Mouse (Mus musculus) lung, adult 2 months (tissue): Measurements from ENCODE around the gene Dnaic2. TPM values are rescaled to one million over a fixed set of nuclear protein-coding genes. Genes with fewer than 3 reads are reported as not detected.

ENCODE experiments used
- DNase-seq: peaks from one replicate; pipeline ENCODE4 v3.0.0; 2022
- H3K4me1 ChIP-seq: fragments of 200-500 bp; 2 replicates; pipeline ENCODE4 v1.6.1; 2011; ENCODE audit warnings: low read length; ENCODE audit not compliant: control insufficient read depth, insufficient read depth
- H3K4me3 ChIP-seq: fragments of 200-500 bp; replicated peaks from 2 replicates; pipeline ENCODE3; 2011; ENCODE audit warnings: low read depth, mild to moderate bottlenecking, control low read depth, low read length; ENCODE audit errors: extremely low read depth
- CTCF ChIP-seq: fragments of 200-500 bp; IDR thresholded peaks from 2 replicates; pipeline ENCODE4 v1.5.1; 2011; ENCODE audit warnings: mild to moderate bottlenecking, low read length, control low read depth; ENCODE audit not compliant: insufficient read depth
- POLR2A ChIP-seq: fragments of 200-500 bp; IDR thresholded peaks from 2 replicates; pipeline ENCODE4 v1.6.1; 2011; ENCODE audit warnings: low read depth, mild to moderate bottlenecking, control low read depth, low read length, borderline replicate concordance; ENCODE audit errors: extremely low read depth
- WGBS: fragments of 180-500 bp; shearing (Covaris S2); methylation state at CpG from one replicate; pipeline ENCODE4 v1.1.7; 2018; 5-methylcytosine and 5-hydroxymethylcytosine counted together
- polyA plus RNA-seq: library from polyadenylated mRNA; depleted of rRNA; stranded (reverse); fragments of >200 nt; gene quantifications from 2 replicates; pipeline ENCODE4 v1.2.3, GENCODE M21; 2012

Dnaic2 gene
- polyA plus RNA-seq, 1 experiment = 13.3 TPM

GRCm38 (mm10) chr11:114736913-114737624 is 9.9 kb downstream of the Dnaic2 start:
- Histone ChIP-seq H3K4me3 (peak overlapping the region; percentile 55), H3K4me1 (no peaks in the 10 kb centered on the region)
- peak; percentile 37 for DNase-seq
- TF ChIP-seq POLR2A (no peak), CTCF (peak; percentile 41)
- WGBS = 46% methylated on average over 11 of the region's 11 CpGs

GRCm38 (mm10) chr11:114740598-114740997 is 13.4 kb downstream of the Dnaic2 start:
- no peaks in the 10 kb centered on the region for H3K4me1 ChIP-seq
- 30% methylated on average over 10 of the region's 10 CpGs for WGBS
- H3K4me3 ChIP-seq = no peak overlapping the region
- no peak for DNase-seq
- TF ChIP-seq POLR2A (no peak), CTCF (no peak)

GRCm38 (mm10) chr11:114741451-114741850 is 14.2 kb downstream of the Dnaic2 start:
- Histone ChIP-seq H3K4me3 (no peak overlapping the region), H3K4me1 (no peaks in the 10 kb centered on the region)
- TF ChIP-seq POLR2A (no peak), CTCF (no peak)
- 51% methylated on average over 6 of the region's 6 CpGs for WGBS
- DNase-seq = no peak

- TF ChIP-seq POLR2A = no peak
- peak; percentile 91 for TF ChIP-seq CTCF
These were observed 17.9 kb downstream of the Dnaic2 start for GRCm38 (mm10) chr11:114745134-114745533.

GRCm38 (mm10) chr11:114747564-114748138 is 20.4 kb downstream of the Dnaic2 start:
- no peak for DNase-seq
- 58% methylated on average over 12 of the region's 12 CpGs for WGBS

More at GRCm38 (mm10) chr11:114745134-114745533, 17.9 kb downstream of the Dnaic2 start:
- Histone ChIP-seq H3K4me1 (no peaks in the 10 kb centered on the region), H3K4me3 (no peak overlapping the region)
- 2% methylated on average over 12 of the region's 12 CpGs for WGBS
- peak; percentile 90 for DNase-seq

GRCm38 (mm10) chr11:114764820-114765818 is 37.9 kb downstream of the Dnaic2 start, which contains the start of gene Kif19a:
Gene Kif19a (plus strand): TSS chr11:114765388.
- DNase-seq = peak; percentile 46
- 4% methylated on average over 51 of the region's 51 CpGs for WGBS
- TF ChIP-seq POLR2A = peak; percentile 39; the same call in 1 of the 2 replicates
- no peak for TF ChIP-seq CTCF
- Histone ChIP-seq H3K4me1 (peaks cover 6% of the 10 kb centered on the region; the same call in 1 of the 2 replicates), H3K4me3 (peak within 1 kb of the TSS; percentile 62)

More at GRCm38 (mm10) chr11:114747564-114748138, 20.4 kb downstream of the Dnaic2 start:
- no peaks in the 10 kb centered on the region for H3K4me1 ChIP-seq
- TF ChIP-seq POLR2A = no peak
- no peak for TF ChIP-seq CTCF
- no peak overlapping the region for H3K4me3 ChIP-seq

GRCm38 (mm10) chr11:114769911-114770310 is 42.7 kb downstream of the Dnaic2 start:
- Histone ChIP-seq H3K4me3 (no peak overlapping the region), H3K4me1 (peaks cover 4% of the 10 kb centered on the region; the same call in 1 of the 2 replicates)
- TF ChIP-seq POLR2A (no peak), CTCF (no peak)
- DNase-seq = no peak
- WGBS = 54% methylated on average over 6 of the region's 6 CpGs

GRCm38 (mm10) chr11:114771896-114772295 is 44.7 kb downstream of the Dnaic2 start:
- no peaks in the 10 kb centered on the region for H3K4me1 ChIP-seq
- TF ChIP-seq POLR2A = no peak
- TF ChIP-seq CTCF = no peak
- 65% methylated on average over 2 of the region's 2 CpGs for WGBS
- no peak overlapping the region for H3K4me3 ChIP-seq
- no peak for DNase-seq

- no peak for TF ChIP-seq CTCF
- no peak for TF ChIP-seq POLR2A
- Histone ChIP-seq H3K4me1 (no peaks in the 10 kb centered on the region), H3K4me3 (no peak overlapping the region)
- 28% methylated on average over 9 of the region's 9 CpGs for WGBS
- no peak for DNase-seq
These were observed 52.9 kb downstream of the Dnaic2 start for GRCm38 (mm10) chr11:114780076-114780475.
